Mouse (Mus musculus): Measurements from ENCODE around the gene Stbd1. TPM values are rescaled to one million over a fixed set of nuclear protein-coding genes. Genes with fewer than 3 reads are reported as not detected.

The Stbd1 gene
- polyA plus RNA-seq, 1 experiment from 2014 or later, result 18.3 TPM

Other genes with a start within 250 kb of the Stbd1 start
- 49.2 and 50.6 TPM in 2 replicates for gene Nup54, start 167.8 kb upstream of the Stbd1 start, polyA plus RNA-seq (2015; fragmentation: Nextera tagmentation; extraction: Ambion mirVana)
- 21.2 and 21.3 TPM in 2 replicates for gene Scarb2, start 96.2 kb upstream of the Stbd1 start, polyA plus RNA-seq (2015; fragmentation: Nextera tagmentation; extraction: Ambion mirVana)
- gene Fam47e, start 48.0 kb upstream of the Stbd1 start, polyA plus RNA-seq (2015; fragmentation: Nextera tagmentation; extraction: Ambion mirVana), result 1.2 and 1.8 TPM in 2 replicates
- 0.31 and 0.54 TPM in 2 replicates for gene Ccdc158, start 72.2 kb downstream of the Stbd1 start, polyA plus RNA-seq (2015; fragmentation: Nextera tagmentation; extraction: Ambion mirVana)
- gene Shroom3, start 80.4 kb downstream of the Stbd1 start, polyA plus RNA-seq (2015; fragmentation: Nextera tagmentation; extraction: Ambion mirVana), result 1.8 and 2.3 TPM in 2 replicates